Mouse (Mus musculus) spleen, postnatal 36 days (tissue): ENCODE measurements around the gene Suclg2.

Source experiments
- DNase-seq, 2 experiments: peaks; one replicate each; pipeline ENCODE4 v3.0.0; 2022; ENCODE audit warnings: low spot score in 2 of 2, mixed read lengths in 1 of 2

Gene Suclg2

GRCm38 (mm10) chr6:95563355-95564009, 155.1 kb downstream of the Suclg2 start:
- DNase-seq, result no peak

- no peak for DNase-seq
These were observed 162.3 kb downstream of the Suclg2 start for GRCm38 (mm10) chr6:95556320-95556719.

- peak; percentile 22 to 37 for DNase-seq
These were observed 166.2 kb downstream of the Suclg2 start for GRCm38 (mm10) chr6:95552339-95552950.

- no peak for DNase-seq
These were observed 167.6 kb downstream of the Suclg2 start for GRCm38 (mm10) chr6:95551000-95551399.

GRCm38 (mm10) chr6:95546189-95546832, 172.3 kb downstream of the Suclg2 start:
- no peak for DNase-seq

- DNase-seq, result no peak
These were observed 172.9 kb downstream of the Suclg2 start for GRCm38 (mm10) chr6:95545714-95546113.

GRCm38 (mm10) chr6:95545296-95545695, 173.3 kb downstream of the Suclg2 start:
- DNase-seq, result no peak

GRCm38 (mm10) chr6:95535191-95535590, 183.4 kb downstream of the Suclg2 start:
- no peak for DNase-seq

GRCm38 (mm10) chr6:95519846-95520245, 198.8 kb downstream of the Suclg2 start:
- no peak for DNase-seq

- DNase-seq, result no peak
These were observed 200.2 kb downstream of the Suclg2 start for GRCm38 (mm10) chr6:95518406-95518805.

GRCm38 (mm10) chr6:95515721-95516120, 202.9 kb downstream of the Suclg2 start:
- DNase-seq, result no peak

GRCm38 (mm10) chr6:95514726-95515125, 203.9 kb downstream of the Suclg2 start:
- DNase-seq, result no peak

GRCm38 (mm10) chr6:95511689-95512088, 206.9 kb downstream of the Suclg2 start:
- DNase-seq, result no peak

GRCm38 (mm10) chr6:95500771-95501170, 217.8 kb downstream of the Suclg2 start:
- DNase-seq, result no peak

GRCm38 (mm10) chr6:95499639-95500038, 219.0 kb downstream of the Suclg2 start:
- no peak for DNase-seq

GRCm38 (mm10) chr6:95492216-95492956, 226.2 kb downstream of the Suclg2 start:
- DNase-seq, result no peak

- DNase-seq, result no peak
These were observed 227.6 kb downstream of the Suclg2 start for GRCm38 (mm10) chr6:95491043-95491442.

- DNase-seq, result no peak
These were observed 232.8 kb downstream of the Suclg2 start for GRCm38 (mm10) chr6:95485791-95486190.

GRCm38 (mm10) chr6:95484183-95484818, 234.3 kb downstream of the Suclg2 start:
- DNase-seq, result no peak

GRCm38 (mm10) chr6:95483686-95484085, 234.9 kb downstream of the Suclg2 start:
- no peak for DNase-seq

GRCm38 (mm10) chr6:95483127-95483526, 235.5 kb downstream of the Suclg2 start:
- DNase-seq, result no peak

GRCm38 (mm10) chr6:95479801-95480200, 238.8 kb downstream of the Suclg2 start:
- no peak for DNase-seq
